Mouse (Mus musculus): ENCODE results near the gene Bcas3.

DNA sequence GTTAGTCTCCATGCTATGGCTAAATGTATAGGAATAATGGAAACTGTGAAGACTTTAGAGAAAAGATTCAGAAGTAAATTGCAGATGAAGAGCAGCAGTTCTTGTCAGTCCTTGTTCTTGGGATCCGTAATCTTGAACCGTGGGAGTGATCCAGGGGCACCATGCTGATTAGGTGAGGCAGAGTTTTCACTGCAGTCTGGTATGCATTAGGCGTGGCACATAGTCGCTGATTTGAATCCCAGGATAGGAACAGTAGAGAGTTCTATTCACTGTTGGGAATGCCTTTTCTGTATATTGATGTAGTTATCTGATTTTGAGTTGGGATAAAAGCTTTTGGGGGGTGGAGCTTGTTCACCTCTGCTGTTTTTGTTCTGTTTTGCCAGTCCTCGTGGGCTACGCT lies 74.4 kb downstream of the Bcas3 start:
- no peak for TF ChIP-seq POLR2A (IDR thresholded peaks at IDR 0.05; ENCODE audit: borderline replicate concordance, low read depth, low read length)
- TF ChIP-seq CTCF (IDR thresholded peaks at IDR 0.05; ENCODE audit: low read depth, low read length), result no peak
